Mouse (Mus musculus) heart, adult 2 months (tissue): ENCODE measurements around the gene Tmem256. TPM values are rescaled to one million over a fixed set of nuclear protein-coding genes. Genes with fewer than 3 reads are reported as not detected.

Experiments
- DNase-seq, 2 experiments: peaks; one replicate each; pipeline ENCODE4 v3.0.0; 2021
- H3K27ac ChIP-seq: fragments of 200-600 bp; 2 replicates; pipeline ENCODE4 v1.8.1; 2022
- H3K27me3 ChIP-seq: fragments of 200-500 bp; 2 replicates; pipeline ENCODE4 v1.6.1; 2012; ENCODE audit warnings: mild to moderate bottlenecking, low read length, inconsistent platforms, mixed read lengths; ENCODE audit not compliant: control insufficient read depth, insufficient read depth
- H3K36me3 ChIP-seq: fragments of 200-500 bp; 2 replicates; pipeline ENCODE4 v1.6.1; 2012; ENCODE audit warnings: low read length, inconsistent platforms; ENCODE audit not compliant: control insufficient read depth, insufficient read depth
- H3K4me1 ChIP-seq: fragments of 200-500 bp; 2 replicates; pipeline ENCODE4 v1.6.1; 2011; ENCODE audit warnings: low read length; ENCODE audit not compliant: control insufficient read depth, insufficient read depth
- H3K4me3 ChIP-seq: fragments of 200-600 bp; 2 replicates; pipeline ENCODE4 v1.8.1; 2022
- H3K79me2 ChIP-seq: fragments of 200-500 bp; replicated peaks from 2 replicates; pipeline ENCODE4 v1.6.1; 2012; ENCODE audit warnings: mild to moderate bottlenecking, inconsistent platforms, low read length, moderate library complexity, mixed read lengths; ENCODE audit not compliant: control insufficient read depth, insufficient read depth
- H3K9ac ChIP-seq: fragments of 200-500 bp; 2 replicates; pipeline ENCODE4 v1.6.1; 2012; ENCODE audit warnings: low read depth, mild to moderate bottlenecking, control low read depth, inconsistent platforms, low read length, mixed read lengths
- CTCF ChIP-seq: fragments of 200-600 bp; IDR thresholded peaks from 2 replicates; pipeline ENCODE4 v1.8.1; 2022; ENCODE audit warnings: antibody characterized with exemption, mild to moderate bottlenecking, moderate library complexity
- EP300 ChIP-seq: fragments of 200-500 bp; IDR thresholded peaks from 2 replicates; pipeline ENCODE4 v1.6.1; 2011; ENCODE audit warnings: low read depth, low read length, control low read depth; ENCODE audit not compliant: insufficient read depth
- POLR2A ChIP-seq: fragments of 200-500 bp; IDR thresholded peaks from 2 replicates; pipeline ENCODE4 v1.6.1; 2011; ENCODE audit warnings: mild to moderate bottlenecking, low read depth, low read length, control low read depth; ENCODE audit not compliant: insufficient read depth
- WGBS: fragments of 180-500 bp; shearing (Covaris S2); methylation state at CpG from one replicate; pipeline ENCODE4 v1.1.7; 2018; 5-methylcytosine and 5-hydroxymethylcytosine counted together
- intact Hi-C: fragments of 180-260 bp; cut with DNase I; formaldehyde crosslinking; loops from one replicate; pipeline ENCODE4 v1.15.1; 2025
- polyA plus RNA-seq: library from polyadenylated mRNA; depleted of rRNA; stranded (reverse); fragments of >200 nt; gene quantifications from 2 replicates; pipeline ENCODE4 v1.2.3, GENCODE M21; 2012
- total RNA-seq, 2 experiments: library from RNA; stranded (reverse); gene quantifications; 2 replicates each; pipeline ENCODE4 v1.2.3; 2021

Gene Tmem256
- total and polyA plus RNA-seq, 3 experiments = 214 to 308 (median 254) TPM

DNA sequence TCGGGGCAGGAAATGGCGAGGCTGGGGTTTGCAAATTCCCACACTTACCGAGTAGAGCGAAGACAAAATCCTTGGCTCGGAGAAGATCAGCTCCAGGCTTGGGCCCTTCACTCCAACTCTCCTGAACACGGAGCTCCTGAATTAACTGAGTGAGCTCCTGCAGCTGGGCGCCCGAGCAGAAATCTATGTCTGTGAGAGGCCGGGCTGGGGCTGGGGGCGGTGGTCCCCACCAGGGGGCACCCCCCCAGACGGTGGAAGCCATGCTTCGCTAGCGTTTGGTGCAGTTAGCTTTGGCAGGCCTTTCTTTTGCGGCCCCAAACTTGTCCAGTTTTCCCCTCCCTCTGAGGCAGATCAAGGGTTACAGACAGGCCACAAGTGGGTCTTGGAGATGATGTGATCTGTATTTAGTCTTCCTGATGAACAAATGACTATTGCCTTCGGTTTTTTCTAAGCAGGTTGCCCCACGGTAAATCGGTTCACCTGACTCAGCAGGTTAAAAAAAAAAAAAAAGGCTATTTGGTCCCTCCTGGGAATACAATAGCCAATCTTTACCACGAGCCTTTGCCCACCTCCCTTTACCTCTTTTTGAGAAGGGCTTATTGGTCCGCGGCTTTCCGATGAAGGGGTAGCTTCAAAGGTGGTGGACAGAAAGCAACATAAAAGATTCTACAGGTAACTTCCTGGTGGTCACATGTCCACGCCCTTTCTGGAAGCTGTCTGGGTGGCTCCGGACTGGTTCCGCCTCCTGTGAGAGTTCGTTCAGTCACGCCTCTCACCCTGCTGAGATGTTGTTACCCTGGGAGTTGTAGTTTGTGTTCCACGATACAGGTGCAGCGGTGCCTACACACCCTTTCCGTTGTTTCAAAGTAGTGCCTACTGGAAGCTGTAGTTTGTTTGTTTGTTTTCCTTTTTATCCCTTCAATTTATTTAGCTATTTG lies 33.1 kb upstream of the Tmem256 start, which contains the start of gene Tmem102:
Gene Tmem102, minus strand, starts transcription at position 653 of the 938 bp plus-strand sequence.
- Histone ChIP-seq H3K79me2 (no peaks in the 10 kb centered on the region), H3K4me3 (peak within 1 kb of the TSS; percentile 68; the same call in 1 of the 2 replicates), H3K27ac (no peak within 1 kb of the TSS), H3K36me3 (no peaks in the 10 kb centered on the region), H3K9ac (no peak within 1 kb of the TSS), H3K27me3 (no peaks in the 10 kb centered on the region), H3K4me1 (peaks cover 4% of the 10 kb centered on the region; the same call in 1 of the 2 replicates)
- 46% methylated on average over 29 of the region's 29 CpGs for WGBS
- no peak for TF ChIP-seq POLR2A
- no peak for TF ChIP-seq EP300
- no peak for TF ChIP-seq CTCF
- no peak for DNase-seq
- intact Hi-C loops = no loop called here

DNA sequence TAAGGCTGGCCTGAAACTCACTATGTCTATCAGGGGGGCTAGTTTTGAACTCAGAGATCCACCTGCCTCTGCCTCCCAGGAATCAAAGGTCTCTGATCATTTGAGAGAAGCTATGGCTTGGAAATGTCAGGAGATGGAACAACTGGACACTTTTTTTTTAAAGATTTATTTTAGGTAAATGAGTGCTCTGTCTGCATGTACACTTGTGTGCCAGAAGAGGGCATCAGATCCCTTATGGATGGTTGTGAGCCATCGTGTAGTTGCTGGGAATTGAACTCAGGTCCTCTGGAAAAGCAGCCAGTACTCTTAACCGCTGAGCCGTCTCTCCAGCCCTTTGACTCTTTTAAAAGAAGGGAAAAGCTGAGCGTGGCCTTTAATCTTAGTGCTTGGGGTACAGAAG lies 31.9 kb upstream of the Tmem256 start:
- H3K27me3 ChIP-seq = no peaks in the 10 kb centered on the region
- intact Hi-C loops = no loop called here
- no peaks in the 10 kb centered on the region for H3K36me3 ChIP-seq
- H3K27ac ChIP-seq = no peak overlapping the region
- H3K79me2 ChIP-seq = no peaks in the 10 kb centered on the region
- no peak for TF ChIP-seq POLR2A
- TF ChIP-seq CTCF = peak; percentile 30
- H3K4me1 ChIP-seq = peaks cover 4% of the 10 kb centered on the region; the same call in 1 of the 2 replicates
- H3K9ac ChIP-seq = no peak overlapping the region
- no peak overlapping the region for H3K4me3 ChIP-seq
- 86% methylated on average over 4 of the region's 4 CpGs for WGBS
- DNase-seq = no peak

DNA sequence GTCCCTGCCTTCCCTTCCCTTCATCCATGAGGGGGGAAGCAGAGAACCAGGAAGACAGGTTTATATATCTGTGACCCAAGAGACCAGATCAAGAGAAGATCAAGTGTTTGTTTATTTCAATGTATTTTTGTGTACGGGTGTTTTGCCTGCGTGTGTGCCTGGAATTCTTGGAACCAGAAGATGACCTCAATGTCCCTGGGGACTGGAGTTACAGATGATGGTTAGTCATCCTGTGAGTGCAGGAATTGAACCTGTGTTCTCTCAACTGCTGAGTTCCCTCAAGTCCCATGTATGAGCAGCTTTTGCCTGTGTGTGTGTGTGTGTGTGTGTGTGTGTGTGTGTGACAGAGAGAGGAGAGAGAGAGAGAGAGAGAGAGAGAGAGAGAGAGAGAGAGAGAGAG lies 30.7 kb upstream of the Tmem256 start:
- H3K36me3 ChIP-seq = no peaks in the 10 kb centered on the region
- H3K79me2 ChIP-seq = no peaks in the 10 kb centered on the region
- H3K4me1 ChIP-seq = peaks cover 4% of the 10 kb centered on the region; the same call in 1 of the 2 replicates
- H3K4me3 ChIP-seq = no peak overlapping the region
- DNase-seq = no peak
- no peak for TF ChIP-seq CTCF
- no peak for TF ChIP-seq EP300
- TF ChIP-seq POLR2A = no peak
- H3K27me3 ChIP-seq = no peaks in the 10 kb centered on the region
- no peak overlapping the region for H3K9ac ChIP-seq
- intact Hi-C loops = no loop called here
- 42% methylated on average over 2 of the region's 2 CpGs for WGBS
- no peak overlapping the region for H3K27ac ChIP-seq

DNA sequence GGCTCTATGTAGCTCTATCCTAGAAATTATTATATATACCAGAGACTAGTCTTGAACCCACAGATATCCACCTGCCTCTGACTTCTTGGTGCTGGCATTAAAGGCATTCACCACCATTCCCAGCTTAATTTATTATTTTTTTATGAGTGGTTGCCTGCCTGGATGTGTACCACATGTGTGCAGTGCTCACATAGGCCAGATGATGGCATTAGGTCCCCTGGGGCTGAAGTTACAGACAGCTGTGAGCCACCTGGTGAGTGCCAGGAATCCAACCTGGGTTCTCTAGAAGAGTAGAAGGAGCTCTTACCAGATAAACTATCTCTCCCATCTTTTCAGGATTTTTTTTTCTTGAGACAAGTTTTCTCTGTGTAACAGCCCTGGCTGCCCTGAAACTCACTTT lies 28.0 kb upstream of the Tmem256 start:
- intact Hi-C loops = no loop called here
- Histone ChIP-seq H3K27ac (no peak overlapping the region), H3K27me3 (no peaks in the 10 kb centered on the region), H3K4me3 (no peak overlapping the region), H3K36me3 (no peaks in the 10 kb centered on the region), H3K79me2 (no peaks in the 10 kb centered on the region), H3K4me1 (no peaks in the 10 kb centered on the region), H3K9ac (no peak overlapping the region)
- TF ChIP-seq EP300 (no peak), POLR2A (no peak), CTCF (no peak)
- no peak for DNase-seq

DNA sequence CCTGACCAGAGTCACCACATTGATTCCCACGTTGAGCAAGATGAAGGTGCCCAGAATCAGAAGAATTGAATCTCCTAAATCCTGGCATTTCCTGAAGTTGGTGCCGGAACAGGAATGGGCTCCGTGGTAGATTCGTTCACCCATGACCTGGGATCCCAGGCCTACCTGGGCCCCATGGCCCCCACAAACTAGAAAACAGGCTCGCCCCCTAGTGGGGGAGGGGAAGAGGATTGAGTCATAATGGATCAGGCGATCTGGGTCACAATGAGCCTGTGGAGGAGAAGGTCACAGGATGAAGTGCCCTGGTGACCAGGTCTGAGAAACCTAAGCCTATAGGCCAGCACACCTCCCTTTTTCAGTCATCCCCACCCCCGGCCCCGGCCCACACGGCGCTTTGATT lies 23.2 kb upstream of the Tmem256 start, which contains the start of gene Gm39566:
Gene Gm39566, minus strand, starts transcription at position 144 of the 400 bp plus-strand sequence.
- H3K79me2 ChIP-seq = no peaks in the 10 kb centered on the region
- no peaks in the 10 kb centered on the region for H3K36me3 ChIP-seq
- no peaks in the 10 kb centered on the region for H3K27me3 ChIP-seq
- intact Hi-C loops = no loop called here
- no peaks in the 10 kb centered on the region for H3K4me1 ChIP-seq
- H3K9ac ChIP-seq = no peak within 1 kb of the TSS
- no peak within 1 kb of the TSS for H3K4me3 ChIP-seq
- WGBS = 64% methylated on average over 10 of the region's 10 CpGs
- no peak within 1 kb of the TSS for H3K27ac ChIP-seq
- no peak for DNase-seq
- TF ChIP-seq POLR2A (no peak), EP300 (no peak), CTCF (peak; percentile 24)

DNA sequence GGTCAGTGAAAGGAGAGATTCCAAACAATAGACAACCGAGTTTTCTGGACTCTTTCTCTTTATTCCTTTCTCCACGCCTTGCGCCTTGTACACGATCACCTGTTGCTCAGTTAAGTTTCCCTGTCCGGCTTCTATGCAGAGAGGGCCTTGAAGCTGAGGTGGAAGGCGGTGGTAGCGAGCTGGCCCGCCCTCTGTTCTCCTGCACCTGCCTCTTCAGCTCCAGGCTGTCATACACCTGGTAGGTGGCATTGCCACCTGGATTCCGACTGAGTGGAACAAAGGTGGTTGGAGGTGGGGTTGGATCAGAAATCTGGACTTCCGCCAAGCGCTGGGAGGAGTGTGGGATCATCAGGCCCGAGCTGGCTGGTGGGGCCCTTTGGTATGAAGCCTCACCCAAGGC lies 21.8 kb upstream of the Tmem256 start:
- no peak for DNase-seq
- intact Hi-C loops = no loop called here
- no peak overlapping the region for H3K9ac ChIP-seq
- no peak overlapping the region for H3K27ac ChIP-seq
- H3K79me2 ChIP-seq = no peaks in the 10 kb centered on the region
- no peaks in the 10 kb centered on the region for H3K27me3 ChIP-seq
- no peak for TF ChIP-seq EP300
- TF ChIP-seq CTCF = no peak
- TF ChIP-seq POLR2A = no peak
- 93% methylated on average over 12 of the region's 12 CpGs for WGBS
- no peak overlapping the region for H3K4me3 ChIP-seq
- no peaks in the 10 kb centered on the region for H3K4me1 ChIP-seq
- no peaks in the 10 kb centered on the region for H3K36me3 ChIP-seq
